Comparison of ENCODE assay signal across 9 mouse cellular contexts in the genomic region with DNA sequence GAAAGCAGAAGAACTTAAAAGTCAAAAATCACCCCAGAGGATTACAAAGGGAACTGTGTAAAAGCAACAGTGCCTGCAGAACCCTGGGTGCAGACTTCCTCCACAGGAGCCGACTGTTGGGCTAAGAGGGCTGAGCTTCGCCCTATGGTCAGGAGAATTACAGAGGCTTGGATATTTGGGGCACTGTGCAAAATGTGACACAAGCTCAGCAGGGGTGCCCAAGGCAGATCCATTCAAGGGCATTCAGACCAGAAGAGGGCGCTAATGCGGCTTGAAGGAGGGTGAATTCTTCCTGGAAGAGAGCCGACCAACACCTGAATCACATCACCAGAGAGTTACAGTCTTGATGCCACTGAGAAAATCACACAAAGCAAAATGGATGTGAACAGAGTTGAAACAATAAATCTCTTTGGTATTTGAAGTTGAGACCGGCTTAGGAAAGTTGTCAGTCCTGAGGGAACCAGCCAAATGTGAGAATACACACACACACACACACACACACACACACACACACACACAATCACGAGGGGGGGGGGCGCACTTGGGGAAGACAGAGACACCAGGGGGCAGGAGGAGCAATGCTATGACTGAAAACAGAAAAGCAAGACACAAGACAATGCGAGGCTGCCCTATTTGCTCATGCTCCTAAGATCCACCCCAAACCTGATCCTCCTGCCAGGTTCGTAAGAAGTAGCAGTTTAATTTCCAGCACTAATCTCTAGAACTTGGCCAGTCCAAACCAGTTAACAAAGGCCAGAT. TPM values are rescaled to one million over a fixed set of nuclear protein-coding genes. Genes with fewer than 3 reads are reported as not detected.
DNase-seq lines count a peak whose midpoint lies in the region; ATAC-seq lines count a peak whose summit lies in the region.
"Had no signal": no experiment of that assay in that cellular context is flagged by ENCODE, and none has a peak within 500 bp of the region (broad histone marks: within the 10 kb centered on the region; RNA-seq: fewer than 3 reads in every experiment).

No protein-coding gene starts in this region.

- H3K27ac ChIP-seq in heart, embryonic 12.5 days (ENCODE audit: poor library complexity, severe bottlenecking): no peak overlapping the region
- H3K27ac ChIP-seq in stomach, embryonic 15.5 days: no peak overlapping the region
- H3K27ac ChIP-seq: liver, embryonic 15.5 days had no signal

- H3K9ac ChIP-seq in heart, embryonic 12.5 days: no peak overlapping the region
- H3K9ac ChIP-seq in stomach, embryonic 15.5 days: no peak overlapping the region
- H3K9ac ChIP-seq: liver, embryonic 15.5 days had no signal

- H3K4me3 ChIP-seq in heart, embryonic 12.5 days: no peak overlapping the region
- H3K4me3 ChIP-seq in stomach, embryonic 15.5 days (replicated peaks): no peak overlapping the region
- H3K4me3 ChIP-seq: liver, embryonic 15.5 days had no signal

- no peaks in the 10 kb centered on the region for H3K9me3 ChIP-seq in heart, embryonic 12.5 days (replicated peaks)
- no peaks in the 10 kb centered on the region for H3K9me3 ChIP-seq in stomach, embryonic 15.5 days
- H3K9me3 ChIP-seq: liver, embryonic 15.5 days had no signal

- DNase-seq in heart, adult 18-20 months: peak; percentile 73 to 86
- DNase-seq in CD8-positive naive resting alpha-beta T cell, adult 2 months (ENCODE audit: low read depth in 2 of 2, low spot score in 2 of 2): peak; percentile 45 to 72
- DNase-seq in c-Kit-positive CD71-negative TER-119-negative erythroid progenitor cells, embryonic 14.5 days (ENCODE audit: low read depth): peak; percentile 56
- peak; percentile 38 to 55 for DNase-seq in gastrocnemius, adult 8-10 months (ENCODE audit: low spot score in 2 of 2)
- DNase-seq in large intestine, adult 2 months (ENCODE audit: low read depth, low spot score): peak; percentile 70

- peaks cover 10% of the 10 kb centered on the region; the same call in 1 of the 2 replicates for H3K36me3 ChIP-seq in heart, embryonic 12.5 days
- H3K36me3 ChIP-seq in stomach, embryonic 15.5 days: no peaks in the 10 kb centered on the region
- H3K36me3 ChIP-seq: liver, embryonic 15.5 days had no signal

- no peaks in the 10 kb centered on the region for H3K27me3 ChIP-seq in heart, embryonic 12.5 days (replicated peaks)
- H3K27me3 ChIP-seq in stomach, embryonic 15.5 days (replicated peaks): no peaks in the 10 kb centered on the region
- H3K27me3 ChIP-seq: liver, embryonic 15.5 days had no signal

- H3K4me2 ChIP-seq in heart, embryonic 12.5 days: no peak overlapping the region
- no peak overlapping the region for H3K4me2 ChIP-seq in stomach, embryonic 15.5 days
- H3K4me2 ChIP-seq: liver, embryonic 15.5 days had no signal

- ATAC-seq in heart, embryonic 12.5 days (ENCODE audit: insufficient number of reproducible peaks, low FRiP score): no peak
- peak; percentile 55 for ATAC-seq in monocyte, adult 5-6 weeks (replicated peaks; ENCODE audit: insufficient number of reproducible peaks, low FRiP score, low TSS enrichment, poor library complexity, severe bottlenecking)
- 0 out of 2 replicates have a peak, but pooled peaks have one; percentile 14 for ATAC-seq in stomach, embryonic 15.5 days (ENCODE audit: insufficient read depth, low FRiP score, low read depth)

- WGBS in heart, embryonic 12.5 days: 54% methylated on average over 10 of the region's 10 CpGs
- WGBS in large intestine, adult 2 months: 48% methylated on average over 10 of the region's 10 CpGs
- 32% methylated on average over 10 of the region's 10 CpGs for WGBS in stomach, embryonic 15.5 days

- H3K4me1 ChIP-seq in heart, embryonic 12.5 days (replicated peaks): peaks cover 14% of the 10 kb centered on the region
- 0 out of 2 replicates have a peak, but pooled peaks cover 3% of the 10 kb centered on the region for H3K4me1 ChIP-seq in stomach, embryonic 15.5 days

RNA-seq across cellular contexts. Expression of a gene that starts 20.2 kb away (rescaled TPM):
- total RNA-seq in heart, adult 18-20 months (2021): 1 to 10 TPM; 3.9 to 4.5 TPM
- polyA plus RNA-seq in heart, embryonic 12.5 days (2016; fragmentation: Nextera tagmentation; extraction: Ambion mirVana): 5.9 and 7.7 TPM in 2 replicates
- 1 to 10 TPM; 2.3 to 2.8 (median 2.5) TPM for total RNA-seq in gastrocnemius, adult 8-10 months (2022)
- 5.2 and 7.1 TPM in 2 replicates for polyA plus RNA-seq in large intestine, adult 2 months (2012; rRNA removed)
- total RNA-seq in monocyte, adult 5-6 weeks (2017): 9.2 to 22.9 TPM (median 13.1 TPM) in 3 replicates
- polyA plus RNA-seq in stomach, embryonic 15.5 days (2015; fragmentation: Nextera tagmentation; extraction: Ambion mirVana): 8.1 and 8.4 TPM in 2 replicates

RNA-seq across cellular contexts. Expression of a gene that starts 48.6 kb away (rescaled TPM):
- total RNA-seq in heart, adult 18-20 months (2021): 10 to 100 TPM; 14.9 to 19.8 TPM
- polyA plus RNA-seq in heart, embryonic 12.5 days (2016; fragmentation: Nextera tagmentation; extraction: Ambion mirVana): 8.4 and 8.9 TPM in 2 replicates
- total RNA-seq in gastrocnemius, adult 8-10 months (2022): 1 to 10 TPM; 5.1 to 7.8 (median 5.6) TPM
- 59.7 and 72.3 TPM in 2 replicates for polyA plus RNA-seq in large intestine, adult 2 months (2012; rRNA removed)
- 262 to 469 TPM (median 399 TPM) in 3 replicates for total RNA-seq in monocyte, adult 5-6 weeks (2017)
- 30.7 and 37.0 TPM in 2 replicates for polyA plus RNA-seq in stomach, embryonic 15.5 days (2015; fragmentation: Nextera tagmentation; extraction: Ambion mirVana)

Comparison
In these comparisons a context has a peak if more than half of its experiments do, and no peak if none do; other contexts are left out.
1. RNA of a gene that starts 48.6 kb away (total RNA-seq): 262 to 469 TPM in monocyte, adult 5-6 weeks; 14.9 to 19.8 TPM in heart, adult 18-20 months and 5.1 to 7.8 TPM in gastrocnemius, adult 8-10 months; every median in the first group is over 10 times any median in the second.
2. Peak in every context shown above with its lines, with median percentiles within 50 percentile points of each other: DNase-seq.